Mouse (Mus musculus): ENCODE results near the gene Ttbk1. TPM values are rescaled to one million over a fixed set of nuclear protein-coding genes. Genes with fewer than 3 reads are reported as not detected.

Gene Ttbk1
- polyA plus RNA-seq, 1 experiment from 2014 or later, result 9.0 TPM

DNA sequence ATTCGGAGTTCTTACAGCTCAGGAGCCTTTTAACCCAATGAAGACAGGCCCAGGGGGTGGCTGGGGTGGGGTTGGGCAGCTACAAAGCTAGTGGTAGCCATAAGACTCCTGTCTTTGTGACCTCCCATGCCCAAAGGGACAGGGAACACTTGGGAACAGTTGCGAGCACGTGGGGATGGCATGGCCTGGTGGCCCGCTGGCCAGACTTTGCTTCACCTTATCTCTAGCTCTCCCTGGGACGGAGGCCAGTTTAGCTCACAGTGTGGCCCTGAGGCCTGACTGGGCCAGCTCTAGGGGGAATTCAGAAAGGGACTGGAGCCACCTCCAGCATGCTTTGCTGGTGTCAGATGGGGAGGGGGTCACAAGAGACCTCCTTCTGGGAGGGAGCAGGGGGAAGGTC lies 25.2 kb downstream of the Ttbk1 start:
- Histone ChIP-seq H3K4me3 (no peak overlapping the region), H3K27ac (no peak overlapping the region), H3K4me1 (peaks cover 6% of the 10 kb centered on the region), H3K9ac (no peak overlapping the region), H3K9me3 (no peaks in the 10 kb centered on the region), H3K4me2 (no peak overlapping the region), H3K27me3 (replicated peaks) (no peaks in the 10 kb centered on the region), H3K36me3 (replicated peaks) (peaks cover 10% of the 10 kb centered on the region; the same call in 1 of the 2 replicates)
- ATAC-seq (replicated peaks), result no peak
- whole genome bisulfite sequencing, result 92% methylated on average over 5 of the region's 5 CpGs

DNA sequence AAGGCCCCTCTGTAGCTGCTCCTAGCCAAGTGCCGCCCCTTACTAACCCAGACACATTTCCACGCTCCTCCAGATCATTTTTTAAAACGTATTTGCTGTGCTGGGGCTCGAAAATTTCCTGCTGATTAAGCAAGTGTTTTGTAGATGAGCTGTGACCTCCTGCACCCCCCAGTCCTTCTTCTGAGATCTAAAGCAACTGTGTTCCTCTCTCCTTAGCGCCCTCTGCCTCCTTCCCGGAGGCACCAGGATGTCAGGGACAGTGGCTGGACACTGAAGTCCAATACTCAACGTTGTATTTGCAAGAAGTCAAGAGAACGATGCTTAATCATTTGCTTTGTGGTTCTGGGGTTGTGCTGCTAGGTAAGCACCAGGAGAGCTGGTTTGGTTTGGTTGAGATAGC lies 26.1 kb downstream of the Ttbk1 start:
- peaks cover 6% of the 10 kb centered on the region for H3K4me1 ChIP-seq
- no peak overlapping the region for H3K4me3 ChIP-seq
- peaks cover 2% of the 10 kb centered on the region; the same call in 1 of the 2 replicates for H3K36me3 ChIP-seq (replicated peaks)
- no peaks in the 10 kb centered on the region for H3K27me3 ChIP-seq (replicated peaks)
- H3K27ac ChIP-seq, result no peak overlapping the region
- no peak overlapping the region for H3K9ac ChIP-seq
- ATAC-seq (replicated peaks), result no peak
- no peaks in the 10 kb centered on the region for H3K9me3 ChIP-seq
- WGBS, result 30% methylated on average over 8 of the region's 8 CpGs
- H3K4me2 ChIP-seq, result peak overlapping the region; percentile 24; the same call in 1 of the 2 replicates

DNA sequence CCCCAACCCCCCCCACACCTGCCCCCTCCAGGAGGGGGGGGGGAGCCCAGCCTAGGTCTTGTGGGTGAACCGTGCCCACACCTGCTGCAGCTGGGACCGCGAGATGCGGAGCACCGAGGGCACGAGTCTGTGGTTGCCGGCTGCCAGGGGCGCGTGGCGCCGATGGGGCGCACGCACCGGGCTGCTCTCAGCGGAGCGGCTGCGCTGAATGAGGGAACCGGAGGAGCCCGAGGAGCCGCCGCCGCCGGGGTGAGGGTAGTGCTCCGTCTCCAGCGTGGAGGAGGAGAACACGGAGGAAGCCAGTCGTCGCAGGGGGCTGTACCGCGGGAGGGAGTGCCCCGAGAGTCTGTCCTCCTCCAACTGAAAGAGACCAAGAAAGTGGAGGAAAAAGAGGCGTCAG lies 26.8 kb downstream of the Ttbk1 start:
- Histone ChIP-seq H3K27ac (no peak overlapping the region), H3K4me1 (peaks cover 12% of the 10 kb centered on the region), H3K27me3 (replicated peaks) (no peaks in the 10 kb centered on the region), H3K9me3 (no peaks in the 10 kb centered on the region), H3K4me2 (peak overlapping the region; percentile 24; the same call in 1 of the 2 replicates), H3K4me3 (no peak overlapping the region), H3K9ac (no peak overlapping the region), H3K36me3 (replicated peaks) (no peaks in the 10 kb centered on the region)
- ATAC-seq (replicated peaks), result no peak
- 8% methylated on average over 32 of the region's 32 CpGs for WGBS

DNA sequence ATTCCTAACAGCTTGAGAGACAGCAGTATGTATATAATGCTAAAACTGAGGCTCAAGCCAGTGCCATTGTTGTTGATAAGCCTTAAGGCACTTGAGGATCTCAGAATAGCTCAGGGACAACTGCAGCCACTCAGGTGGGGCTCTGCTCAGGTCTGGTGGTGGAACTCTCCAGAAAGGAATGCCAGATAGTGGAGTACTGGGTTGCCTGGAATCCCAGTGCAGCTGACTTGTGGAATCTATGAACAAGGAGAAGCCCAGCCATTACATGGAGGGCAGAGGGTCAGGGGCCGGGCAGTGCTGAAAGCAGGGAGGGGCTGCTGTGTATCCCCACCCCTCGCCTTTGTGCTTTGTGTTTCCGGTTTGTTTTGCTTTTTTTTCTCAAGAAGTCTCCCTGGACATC lies 29.0 kb downstream of the Ttbk1 start:
- Histone ChIP-seq H3K36me3 (replicated peaks) (no peaks in the 10 kb centered on the region), H3K4me3 (no peak overlapping the region), H3K9ac (no peak overlapping the region), H3K27ac (no peak overlapping the region), H3K9me3 (no peaks in the 10 kb centered on the region), H3K27me3 (replicated peaks) (no peaks in the 10 kb centered on the region), H3K4me1 (peaks cover 35% of the 10 kb centered on the region), H3K4me2 (no peak overlapping the region)
- WGBS, result 40% methylated on average over 3 of the region's 3 CpGs
- no peak for ATAC-seq (replicated peaks)

DNA sequence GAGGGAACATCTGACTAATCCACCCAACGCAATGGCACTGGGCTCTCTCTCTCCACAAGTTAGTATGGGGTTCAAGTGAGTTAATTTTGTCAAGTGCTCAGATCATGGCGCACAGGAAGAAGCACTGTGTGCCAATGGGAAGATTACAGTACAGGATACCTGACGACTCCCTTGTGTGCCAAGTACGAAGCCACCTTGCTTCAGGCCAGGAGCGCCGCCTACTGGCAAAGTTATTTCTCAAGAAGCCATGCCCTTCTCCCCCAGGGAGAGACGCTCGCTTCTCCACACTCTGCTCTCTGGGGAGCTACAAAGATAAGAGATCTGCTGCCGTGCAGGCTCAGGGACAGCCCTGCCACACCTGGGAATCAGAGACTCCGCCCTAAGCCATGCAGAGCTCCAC lies 29.7 kb downstream of the Ttbk1 start:
- Histone ChIP-seq H3K4me2 (no peak overlapping the region), H3K27me3 (replicated peaks) (no peaks in the 10 kb centered on the region), H3K27ac (no peak overlapping the region), H3K4me1 (peaks cover 41% of the 10 kb centered on the region), H3K4me3 (no peak overlapping the region), H3K36me3 (replicated peaks) (no peaks in the 10 kb centered on the region), H3K9me3 (no peaks in the 10 kb centered on the region), H3K9ac (no peak overlapping the region)
- WGBS, result 15% methylated on average over 10 of the region's 10 CpGs
- no peak for ATAC-seq (replicated peaks)

DNA sequence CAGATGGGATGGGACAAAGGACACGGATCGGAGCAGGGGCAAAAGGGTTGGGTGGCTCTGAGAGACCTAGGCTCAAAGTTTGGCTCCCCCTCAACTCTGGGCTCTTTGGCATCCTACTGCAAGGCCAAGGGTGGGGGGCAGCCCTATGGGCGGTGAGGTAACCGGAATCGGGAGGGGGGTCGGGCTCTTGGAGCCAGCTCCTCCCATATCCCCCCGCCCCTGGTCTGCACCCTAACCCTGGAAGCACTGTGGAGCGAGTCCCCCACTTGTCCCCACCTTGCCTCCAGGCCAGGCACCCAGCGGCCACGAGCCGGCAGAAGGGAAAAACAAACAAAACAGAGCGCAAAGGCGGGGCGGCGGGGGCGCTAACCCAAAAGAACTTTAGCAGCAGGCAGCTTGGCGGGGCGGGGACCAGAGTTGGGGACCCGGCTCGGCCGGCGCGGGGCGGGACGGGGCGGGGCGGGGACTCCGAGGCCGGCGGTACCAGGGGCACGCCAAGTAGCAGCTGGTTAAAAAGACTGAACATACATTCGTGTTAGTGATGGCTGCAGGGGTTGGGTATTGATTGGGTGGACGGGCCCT lies 32.3 kb downstream of the Ttbk1 start:
- peaks cover 36% of the 10 kb centered on the region for H3K4me1 ChIP-seq
- H3K9me3 ChIP-seq, result no peaks in the 10 kb centered on the region
- H3K27me3 ChIP-seq (replicated peaks), result no peaks in the 10 kb centered on the region
- 0 out of 2 replicates have a peak overlapping the region, but pooled peaks have one; percentile 1 for H3K9ac ChIP-seq
- H3K4me2 ChIP-seq, result peak overlapping the region; percentile 63
- no peaks in the 10 kb centered on the region for H3K36me3 ChIP-seq (replicated peaks)
- peak overlapping the region; percentile 17 for H3K4me3 ChIP-seq
- ATAC-seq (replicated peaks), result 0 out of 2 replicates have a peak, but pooled peaks have one; percentile 27
- H3K27ac ChIP-seq, result no peak overlapping the region
- 1% methylated on average over 33 of the region's 33 CpGs for WGBS

DNA sequence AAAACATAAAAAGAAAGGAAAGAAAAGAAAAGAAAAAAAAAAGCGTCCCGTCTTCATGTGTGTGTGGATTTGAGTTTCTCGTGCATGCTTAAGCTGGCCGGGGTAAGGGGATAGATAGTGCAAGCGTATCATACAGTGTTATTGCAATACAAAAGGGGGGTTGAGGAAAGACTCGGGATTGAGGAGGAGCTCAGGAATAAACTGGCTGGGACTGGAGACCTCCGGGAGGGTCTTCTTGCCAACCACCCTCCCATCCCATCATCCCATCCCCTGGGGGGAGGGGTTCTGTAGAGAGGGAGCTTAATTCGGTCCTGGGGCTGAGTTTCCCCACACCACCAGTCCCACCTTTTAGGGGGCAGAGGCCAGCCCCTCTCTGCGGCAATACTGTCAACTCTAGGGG lies 32.9 kb downstream of the Ttbk1 start:
- Histone ChIP-seq H3K9me3 (no peaks in the 10 kb centered on the region), H3K4me3 (peak overlapping the region; percentile 28), H3K9ac (no peak overlapping the region), H3K27ac (peak overlapping the region; percentile 13; the same call in 1 of the 2 replicates), H3K27me3 (replicated peaks) (no peaks in the 10 kb centered on the region), H3K36me3 (replicated peaks) (no peaks in the 10 kb centered on the region), H3K4me2 (peak overlapping the region; percentile 63), H3K4me1 (peaks cover 36% of the 10 kb centered on the region)
- ATAC-seq (replicated peaks), result peak; percentile 57
- 2% methylated on average over 9 of the region's 9 CpGs for WGBS

DNA sequence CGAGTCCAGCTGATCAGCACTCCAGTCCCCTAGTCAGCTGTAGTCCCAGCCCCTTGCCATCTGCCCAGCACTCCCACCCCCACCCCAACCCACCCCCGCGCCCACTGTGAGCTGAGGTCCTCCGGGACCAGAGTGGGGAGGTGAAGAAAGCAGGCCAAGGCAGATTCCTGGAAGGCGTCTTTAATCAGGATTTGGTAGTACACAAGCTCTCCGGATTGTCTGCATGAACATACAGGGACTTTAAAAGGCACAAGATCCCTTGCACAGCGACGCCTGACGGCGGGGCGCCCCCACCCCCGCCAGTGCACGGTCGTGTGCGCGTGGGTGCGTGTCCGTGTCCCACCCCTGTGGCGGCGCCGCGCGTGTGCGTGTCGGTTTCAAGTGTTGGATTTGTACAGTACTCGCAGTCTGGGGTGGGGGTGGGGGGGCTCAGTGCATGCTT lies 33.5 kb downstream of the Ttbk1 start:
- Histone ChIP-seq H3K27me3 (replicated peaks) (no peaks in the 10 kb centered on the region), H3K4me1 (peaks cover 36% of the 10 kb centered on the region), H3K27ac (peak overlapping the region; percentile 60; the same call in 1 of the 2 replicates), H3K4me3 (peak overlapping the region; percentile 28), H3K9me3 (no peaks in the 10 kb centered on the region), H3K9ac (peak overlapping the region; percentile 44; the same call in 1 of the 2 replicates), H3K4me2 (peak overlapping the region; percentile 63), H3K36me3 (replicated peaks) (no peaks in the 10 kb centered on the region)
- peak; percentile 41 for ATAC-seq (replicated peaks)
- under 1% methylated on average over 26 of the region's 26 CpGs for WGBS

DNA sequence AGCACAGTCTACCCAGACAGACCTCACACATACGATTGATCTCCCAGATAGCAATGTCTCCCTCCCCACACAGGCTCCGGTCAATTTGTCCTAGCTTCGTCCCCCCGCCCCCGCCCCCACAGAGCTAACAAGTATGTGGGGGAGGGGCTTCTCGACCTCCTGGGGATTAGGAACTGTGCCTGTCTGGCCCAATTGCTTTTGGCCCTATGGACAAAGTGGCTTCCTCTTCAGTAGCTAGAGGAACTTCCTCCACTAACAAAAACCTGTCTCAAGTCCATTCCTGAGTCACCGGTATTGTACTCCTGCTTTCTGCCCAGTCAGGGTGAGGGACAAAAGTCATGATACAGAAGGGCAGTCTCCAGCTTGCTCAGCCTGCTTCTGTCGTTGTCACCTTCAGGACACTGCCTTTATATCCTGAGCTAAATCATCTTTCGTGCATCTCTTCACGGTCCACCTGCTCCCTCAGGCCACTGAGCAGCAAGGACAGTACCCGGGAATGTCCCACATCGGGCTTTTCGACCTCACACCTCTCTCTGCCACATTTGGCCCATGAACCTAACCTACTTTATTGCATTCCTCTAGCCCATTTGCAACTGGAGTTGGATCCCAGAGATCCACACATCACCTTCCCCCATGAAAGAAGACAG lies 34.0 kb downstream of the Ttbk1 start:
- WGBS, result 8% methylated on average over 13 of the region's 13 CpGs
- no peak for ATAC-seq (replicated peaks)
- Histone ChIP-seq H3K27me3 (replicated peaks) (no peaks in the 10 kb centered on the region), H3K9ac (no peak overlapping the region), H3K36me3 (replicated peaks) (no peaks in the 10 kb centered on the region), H3K4me1 (peaks cover 36% of the 10 kb centered on the region), H3K4me3 (no peak overlapping the region), H3K4me2 (peak overlapping the region; percentile 63), H3K9me3 (no peaks in the 10 kb centered on the region), H3K27ac (peak overlapping the region; percentile 60; the same call in 1 of the 2 replicates)

DNA sequence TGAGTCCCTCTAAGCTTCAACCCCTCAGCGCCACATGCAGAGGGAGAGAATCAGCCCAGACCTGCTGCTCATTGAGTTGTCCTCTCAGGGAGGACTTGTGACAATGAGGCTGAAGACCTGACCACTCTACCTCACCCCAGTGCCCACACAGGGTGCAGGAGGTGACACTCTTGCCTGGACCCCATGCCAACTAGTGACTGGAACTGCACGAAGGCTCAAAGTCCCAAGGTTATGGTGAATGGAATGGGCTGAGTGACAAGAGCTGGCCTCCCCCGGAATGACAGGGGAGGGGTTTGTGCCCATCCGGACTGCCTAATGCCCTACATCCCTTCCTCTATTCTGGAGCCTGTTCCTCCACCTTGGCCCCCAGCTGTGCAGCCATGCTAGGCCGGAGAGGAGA lies 34.8 kb downstream of the Ttbk1 start:
- no peaks in the 10 kb centered on the region for H3K9me3 ChIP-seq
- WGBS, result 40% methylated on average over 5 of the region's 5 CpGs

DNA sequence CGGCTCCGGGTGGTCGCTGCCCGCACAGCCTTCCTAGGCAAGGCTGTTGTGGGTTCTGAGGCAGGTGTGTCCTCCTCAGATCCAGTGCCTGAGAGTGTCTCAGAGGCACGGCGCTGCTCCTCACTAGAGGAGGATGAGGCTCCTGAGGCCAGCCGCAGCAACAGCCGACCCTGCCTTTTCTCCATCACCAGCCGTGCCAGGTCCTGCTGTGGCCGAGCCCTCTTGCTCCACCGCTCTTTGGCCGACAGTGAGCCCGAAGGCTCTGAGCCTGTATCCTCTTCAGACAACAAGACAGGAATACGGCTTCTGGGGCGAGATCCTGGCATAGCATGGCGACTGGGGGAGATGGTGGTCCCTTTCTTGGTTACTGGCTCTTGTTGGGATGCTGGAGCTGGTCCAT lies 41.2 kb downstream of the Ttbk1 start:
- H3K9ac ChIP-seq, result no peak overlapping the region

More for the DNA sequence above, 34.8 kb downstream of the Ttbk1 start:
- H3K4me2 ChIP-seq, result no peak overlapping the region
- H3K4me3 ChIP-seq, result no peak overlapping the region
- H3K27ac ChIP-seq, result no peak overlapping the region
- no peaks in the 10 kb centered on the region for H3K36me3 ChIP-seq (replicated peaks)
- peaks cover 36% of the 10 kb centered on the region for H3K4me1 ChIP-seq
- H3K9ac ChIP-seq, result no peak overlapping the region
- no peaks in the 10 kb centered on the region for H3K27me3 ChIP-seq (replicated peaks)
- ATAC-seq (replicated peaks), result no peak

DNA sequence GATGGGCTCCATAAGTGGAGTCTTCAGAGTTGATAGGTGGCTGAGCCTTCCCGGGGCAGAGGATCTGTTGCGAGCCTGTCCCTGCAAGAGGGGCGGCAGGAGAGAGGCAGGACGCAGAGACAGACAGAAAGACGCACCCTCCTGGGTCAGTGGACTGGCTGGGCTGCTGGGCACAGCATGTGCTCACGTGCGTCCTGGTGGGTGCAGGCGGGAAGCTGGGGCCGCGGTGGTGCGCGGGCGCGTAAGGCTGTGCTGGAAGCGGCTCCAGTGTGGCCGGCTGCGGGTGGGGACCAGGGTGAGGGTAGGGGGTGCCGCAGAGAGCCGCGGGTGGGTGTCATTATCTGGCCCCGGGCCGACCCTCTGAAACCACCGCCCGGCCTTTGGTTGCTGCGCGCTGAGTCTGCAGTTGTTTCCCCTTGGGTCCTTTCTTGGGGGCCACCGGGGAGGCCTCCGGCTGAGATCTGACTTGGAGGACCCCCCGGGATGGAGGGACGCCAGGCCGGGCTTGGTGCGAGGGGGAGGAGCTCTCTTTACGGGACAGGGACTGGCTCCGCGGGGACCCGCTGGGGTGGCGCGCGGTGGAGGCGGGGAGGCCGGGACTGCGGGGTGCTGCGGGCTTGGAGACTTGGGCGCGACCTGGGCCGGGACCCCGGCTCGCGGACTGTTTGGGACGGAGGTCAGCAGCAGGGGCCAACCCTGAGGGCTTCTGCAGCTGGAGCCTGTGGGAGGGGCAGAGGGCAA lies 42.5 kb downstream of the Ttbk1 start:
- Histone ChIP-seq H3K9me3 (no peaks in the 10 kb centered on the region), H3K4me3 (no peak overlapping the region), H3K4me2 (peak overlapping the region; percentile 27; the same call in 1 of the 2 replicates), H3K27me3 (replicated peaks) (peaks cover 32% of the 10 kb centered on the region), H3K36me3 (replicated peaks) (no peaks in the 10 kb centered on the region), H3K4me1 (peaks cover 8% of the 10 kb centered on the region; the same call in 1 of the 2 replicates), H3K27ac (no peak overlapping the region), H3K9ac (no peak overlapping the region)
- ATAC-seq (replicated peaks), result no peak
- 8% methylated on average over 49 of the region's 50 CpGs for WGBS

More for the DNA sequence above, 41.2 kb downstream of the Ttbk1 start:
- H3K36me3 ChIP-seq (replicated peaks), result no peaks in the 10 kb centered on the region
- H3K27me3 ChIP-seq (replicated peaks), result peaks cover 32% of the 10 kb centered on the region
- 88% methylated on average over 16 of the region's 16 CpGs for WGBS
- peaks cover 8% of the 10 kb centered on the region; the same call in 1 of the 2 replicates for H3K4me1 ChIP-seq
- H3K9me3 ChIP-seq, result no peaks in the 10 kb centered on the region
- H3K4me2 ChIP-seq, result no peak overlapping the region
- no peak for ATAC-seq (replicated peaks)
- no peak overlapping the region for H3K27ac ChIP-seq
- H3K4me3 ChIP-seq, result no peak overlapping the region
